Mouse (Mus musculus) forebrain, embryonic 12.5 days (tissue): ENCODE measurements around the gene Dcaf8. TPM values are rescaled to one million over a fixed set of nuclear protein-coding genes. Genes with fewer than 3 reads are reported as not detected.

Source experiments
- ATAC-seq: fragments of 200-750 bp; cut with Nextera tagmentation; 2 replicates; pipeline ENCODE4 v1.8.0; 2017; ENCODE audit warnings: moderate TSS enrichment; ENCODE audit not compliant: low FRiP score
- H3K27ac ChIP-seq: fragments of 300-500 bp; sonication (generic); 2 replicates; pipeline ENCODE4 v1.5.1; 2016; ENCODE audit warnings: mild to moderate bottlenecking
- H3K27me3 ChIP-seq: fragments of 300-500 bp; sonication (generic); 2 replicates; pipeline ENCODE4 v1.6.1; 2016; ENCODE audit warnings: mild to moderate bottlenecking
- H3K36me3 ChIP-seq: fragments of 300-500 bp; sonication (generic); replicated peaks from 2 replicates; pipeline ENCODE4 v1.6.1; 2016; ENCODE audit warnings: mild to moderate bottlenecking
- H3K4me1 ChIP-seq: fragments of 300-500 bp; sonication (generic); 2 replicates; pipeline ENCODE4 v1.6.1; 2016
- H3K4me2 ChIP-seq: fragments of 300-500 bp; sonication (generic); 2 replicates; pipeline ENCODE4 v1.6.1; 2016; ENCODE audit warnings: mild to moderate bottlenecking, moderate library complexity
- H3K4me3 ChIP-seq: fragments of 300-500 bp; sonication (generic); replicated peaks from 2 replicates; pipeline ENCODE4 v1.5.1; 2016; ENCODE audit warnings: mild to moderate bottlenecking
- H3K9ac ChIP-seq: fragments of 300-500 bp; sonication (generic); 2 replicates; pipeline ENCODE4 v1.6.1; 2016; ENCODE audit warnings: mild to moderate bottlenecking
- H3K9me3 ChIP-seq: fragments of 300-500 bp; sonication (generic); 2 replicates; pipeline ENCODE4 v1.6.1; 2016
- WGBS: fragments of 180-500 bp; shearing (Covaris S2); methylation state at CpG from one replicate; pipeline ENCODE4 v1.1.7; 2016; 5-methylcytosine and 5-hydroxymethylcytosine counted together
- polyA plus RNA-seq: library from polyadenylated mRNA; unstranded; fragments of >200 nt; fragmentation: Nextera tagmentation; extraction: Ambion mirVana; gene quantifications from 2 replicates; pipeline ENCODE4 v1.2.1, GENCODE M21; 2016

Dcaf8 gene
- polyA plus RNA-seq, 1 experiment from 2014 or later = 143 TPM

- ATAC-seq = no peak
- H3K27me3 ChIP-seq = no peaks in the 10 kb centered on the region
- H3K4me1 ChIP-seq = peaks cover 18% of the 10 kb centered on the region
- 90% methylated on average over 15 of the region's 15 CpGs for WGBS
- H3K27ac ChIP-seq = no peak overlapping the region
- peaks cover 47% of the 10 kb centered on the region for H3K36me3 ChIP-seq
- no peak overlapping the region for H3K4me3 ChIP-seq
- no peaks in the 10 kb centered on the region for H3K9me3 ChIP-seq
- no peak overlapping the region for H3K4me2 ChIP-seq
- no peak overlapping the region for H3K9ac ChIP-seq
Observed at GRCm38 (mm10) chr1:172128563-172128962, 19.3 kb upstream of the Dcaf8 start.

- H3K4me2 ChIP-seq = no peak overlapping the region
- H3K4me1 ChIP-seq = peaks cover 18% of the 10 kb centered on the region
- no peaks in the 10 kb centered on the region for H3K9me3 ChIP-seq
- no peak overlapping the region for H3K4me3 ChIP-seq
- H3K36me3 ChIP-seq = peaks cover 53% of the 10 kb centered on the region
- ATAC-seq = no peak
- H3K9ac ChIP-seq = no peak overlapping the region
- WGBS = 77% methylated on average over 2 of the region's 2 CpGs
- H3K27me3 ChIP-seq = no peaks in the 10 kb centered on the region
- no peak overlapping the region for H3K27ac ChIP-seq
Observed at GRCm38 (mm10) chr1:172129108-172129507, 18.8 kb upstream of the Dcaf8 start.

- no peak overlapping the region for H3K27ac ChIP-seq
- no peak overlapping the region for H3K4me2 ChIP-seq
- peaks cover 59% of the 10 kb centered on the region for H3K36me3 ChIP-seq
- H3K4me3 ChIP-seq = no peak overlapping the region
- no peaks in the 10 kb centered on the region for H3K27me3 ChIP-seq
- H3K4me1 ChIP-seq = peaks cover 18% of the 10 kb centered on the region
- H3K9ac ChIP-seq = no peak overlapping the region
- no peak for ATAC-seq
- WGBS = 96% methylated on average over 5 of the region's 5 CpGs
- H3K9me3 ChIP-seq = no peaks in the 10 kb centered on the region
Observed at GRCm38 (mm10) chr1:172129780-172130179, 18.1 kb upstream of the Dcaf8 start.

GRCm38 (mm10) chr1:172132319-172132718 is 15.6 kb upstream of the Dcaf8 start:
- no peaks in the 10 kb centered on the region for H3K9me3 ChIP-seq
- H3K4me2 ChIP-seq = no peak overlapping the region

GRCm38 (mm10) chr1:172133535-172133934 is 14.3 kb upstream of the Dcaf8 start:
- H3K9ac ChIP-seq = no peak overlapping the region
- 91% methylated on average over 7 of the region's 7 CpGs for WGBS
- no peak overlapping the region for H3K27ac ChIP-seq
- ATAC-seq = no peak
- H3K36me3 ChIP-seq = peaks cover 68% of the 10 kb centered on the region
- H3K4me2 ChIP-seq = no peak overlapping the region
- no peak overlapping the region for H3K4me3 ChIP-seq
- no peaks in the 10 kb centered on the region for H3K9me3 ChIP-seq
- no peaks in the 10 kb centered on the region for H3K27me3 ChIP-seq
- peaks cover 2% of the 10 kb centered on the region; the same call in 1 of the 2 replicates for H3K4me1 ChIP-seq

More at GRCm38 (mm10) chr1:172132319-172132718, 15.6 kb upstream of the Dcaf8 start:
- no peak overlapping the region for H3K27ac ChIP-seq
- no peaks in the 10 kb centered on the region for H3K27me3 ChIP-seq
- H3K9ac ChIP-seq = no peak overlapping the region
- no peak for ATAC-seq
- 91% methylated on average over 7 of the region's 7 CpGs for WGBS
- no peak overlapping the region for H3K4me3 ChIP-seq
- H3K36me3 ChIP-seq = peaks cover 69% of the 10 kb centered on the region
- peaks cover 10% of the 10 kb centered on the region for H3K4me1 ChIP-seq

GRCm38 (mm10) chr1:172134072-172134471 is 13.8 kb upstream of the Dcaf8 start:
- Histone ChIP-seq H3K36me3 (peaks cover 62% of the 10 kb centered on the region), H3K4me2 (no peak overlapping the region), H3K4me1 (no peaks in the 10 kb centered on the region), H3K27me3 (no peaks in the 10 kb centered on the region), H3K9me3 (no peaks in the 10 kb centered on the region), H3K27ac (no peak overlapping the region), H3K9ac (no peak overlapping the region), H3K4me3 (no peak overlapping the region)
- 89% methylated on average over 4 of the region's 4 CpGs for WGBS
- no peak for ATAC-seq

GRCm38 (mm10) chr1:172140160-172140559 is 7.7 kb upstream of the Dcaf8 start:
- H3K4me3 ChIP-seq = no peak overlapping the region
- 76% methylated on average over 2 of the region's 2 CpGs for WGBS
- no peaks in the 10 kb centered on the region for H3K9me3 ChIP-seq
- no peak for ATAC-seq
- H3K9ac ChIP-seq = no peak overlapping the region
- no peak overlapping the region for H3K27ac ChIP-seq
- no peaks in the 10 kb centered on the region for H3K4me1 ChIP-seq
- peaks cover 6% of the 10 kb centered on the region for H3K36me3 ChIP-seq
- H3K27me3 ChIP-seq = no peaks in the 10 kb centered on the region
- no peak overlapping the region for H3K4me2 ChIP-seq

- ATAC-seq = no peak
- Histone ChIP-seq H3K9ac (no peak overlapping the region), H3K36me3 (peaks cover under 1% of the 10 kb centered on the region), H3K4me2 (no peak overlapping the region), H3K27ac (no peak overlapping the region), H3K4me1 (no peaks in the 10 kb centered on the region), H3K27me3 (no peaks in the 10 kb centered on the region), H3K4me3 (no peak overlapping the region), H3K9me3 (no peaks in the 10 kb centered on the region)
- WGBS = 86% methylated on average over 1 of the region's 1 CpGs
Observed at GRCm38 (mm10) chr1:172140825-172141224, 7.1 kb upstream of the Dcaf8 start.

GRCm38 (mm10) chr1:172141529-172141928 is 6.4 kb upstream of the Dcaf8 start:
- no peaks in the 10 kb centered on the region for H3K9me3 ChIP-seq
- H3K4me1 ChIP-seq = no peaks in the 10 kb centered on the region
- no peaks in the 10 kb centered on the region for H3K27me3 ChIP-seq
- WGBS = 75% methylated on average over 3 of the region's 3 CpGs
- H3K27ac ChIP-seq = no peak overlapping the region
- H3K36me3 ChIP-seq = no peaks in the 10 kb centered on the region; the same call in 1 of the 2 replicates
- no peak for ATAC-seq
- no peak overlapping the region for H3K9ac ChIP-seq
- H3K4me3 ChIP-seq = no peak overlapping the region
- no peak overlapping the region for H3K4me2 ChIP-seq

GRCm38 (mm10) chr1:172143570-172143969 is 4.3 kb upstream of the Dcaf8 start:
- Histone ChIP-seq H3K27me3 (no peaks in the 10 kb centered on the region), H3K4me1 (0 out of 2 replicates have a peak, but pooled peaks cover 5% of the 10 kb centered on the region), H3K36me3 (no peaks in the 10 kb centered on the region), H3K9me3 (no peaks in the 10 kb centered on the region), H3K27ac (no peak overlapping the region), H3K9ac (no peak overlapping the region), H3K4me2 (no peak overlapping the region), H3K4me3 (no peak overlapping the region)
- WGBS = 41% methylated on average over 1 of the region's 1 CpGs
- no peak for ATAC-seq

- H3K9me3 ChIP-seq = no peaks in the 10 kb centered on the region
- peak overlapping the region; percentile 74 for H3K4me3 ChIP-seq
- WGBS = under 1% methylated on average over 40 of the region's 40 CpGs
- peak; percentile 42; the same call in 1 of the 2 replicates for ATAC-seq
- peak overlapping the region; percentile 98 for H3K9ac ChIP-seq
- peaks cover 25% of the 10 kb centered on the region for H3K36me3 ChIP-seq
- H3K27me3 ChIP-seq = no peaks in the 10 kb centered on the region
- peak overlapping the region; percentile 95 for H3K27ac ChIP-seq
- peaks cover 28% of the 10 kb centered on the region for H3K4me1 ChIP-seq
- peak overlapping the region; percentile 77 for H3K4me2 ChIP-seq
Observed at GRCm38 (mm10) chr1:172148279-172148954, 533 bp downstream of the Dcaf8 start.

GRCm38 (mm10) chr1:172148955-172149815 is 1.3 kb downstream of the Dcaf8 start:
- Histone ChIP-seq H3K27ac (peak overlapping the region; percentile 95), H3K9ac (peak overlapping the region; percentile 98), H3K9me3 (no peaks in the 10 kb centered on the region), H3K4me3 (peak overlapping the region; percentile 74), H3K4me1 (peaks cover 28% of the 10 kb centered on the region), H3K27me3 (no peaks in the 10 kb centered on the region), H3K4me2 (peak overlapping the region; percentile 77), H3K36me3 (peaks cover 31% of the 10 kb centered on the region)
- WGBS = 12% methylated on average over 19 of the region's 19 CpGs
- no peak for ATAC-seq
